Mouse (Mus musculus): Measurements from ENCODE around the gene Rnf212.

Rnf212 gene

GRCm38 (mm10) chr5:108713691-108714090, 61.1 kb downstream of the Rnf212 start:
- in situ Hi-C loops (cut with MboI; ENCODE audit: unreplicated experiment in 2 of 2): no loop called here

DNA sequence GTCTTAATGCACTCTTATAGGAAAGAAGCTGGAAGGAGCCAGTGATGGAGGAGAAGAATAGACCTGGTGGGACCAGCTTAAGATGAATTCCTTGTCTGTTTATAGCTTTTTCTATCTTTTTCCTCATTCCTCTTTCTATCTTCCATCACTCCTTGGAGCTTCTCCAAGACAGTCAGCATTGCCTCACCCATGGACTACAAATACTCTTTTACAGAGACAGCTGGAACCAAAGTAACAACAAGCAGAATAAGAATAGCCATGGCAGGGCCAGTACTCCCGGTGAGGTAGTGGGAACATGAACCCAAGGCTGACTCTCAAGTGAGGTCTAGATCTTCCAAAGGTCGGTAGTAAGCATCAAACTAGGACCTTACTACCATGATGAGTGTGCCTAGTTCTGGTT, 61.7 kb downstream of the Rnf212 start:
- in situ Hi-C loops (cut with MboI; ENCODE audit: unreplicated experiment in 2 of 2): no loop called here

DNA sequence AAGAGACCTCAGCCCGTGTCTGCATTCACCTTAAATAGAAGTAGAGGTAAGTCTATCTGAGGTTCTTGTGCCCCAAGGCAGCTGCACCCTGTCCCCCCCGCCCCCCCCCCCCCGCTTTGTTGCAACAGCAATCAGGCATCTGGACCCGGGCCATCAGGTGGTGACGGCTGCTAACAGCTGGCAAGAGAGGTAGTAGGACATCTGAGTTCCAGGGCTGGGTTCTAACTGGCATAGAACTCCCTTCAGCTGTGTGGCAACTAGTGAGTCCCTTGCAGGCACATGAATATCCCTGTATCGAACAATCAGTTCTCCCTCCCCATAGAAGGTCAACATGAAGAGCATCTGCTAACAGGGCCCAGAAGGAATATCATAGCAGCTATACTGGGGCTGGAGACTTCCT, 62.8 kb downstream of the Rnf212 start:
- in situ Hi-C loops (cut with MboI; ENCODE audit: unreplicated experiment in 2 of 2): no loop called here

GRCm38 (mm10) chr5:108708981-108709731, 65.6 kb downstream of the Rnf212 start:
- in situ Hi-C loops (cut with MboI; ENCODE audit: unreplicated experiment in 2 of 2): no loop called here

- in situ Hi-C loops (cut with MboI; ENCODE audit: unreplicated experiment in 2 of 2): no loop called here
Measured at GRCm38 (mm10) chr5:108708419-108708818, 66.4 kb downstream of the Rnf212 start.

GRCm38 (mm10) chr5:108707758-108708157, 67.0 kb downstream of the Rnf212 start:
- in situ Hi-C loops (cut with MboI; ENCODE audit: unreplicated experiment in 2 of 2): no loop called here

GRCm38 (mm10) chr5:108703754-108704626, 70.8 kb downstream of the Rnf212 start:
- in situ Hi-C loops (cut with MboI; ENCODE audit: unreplicated experiment in 2 of 2): no loop called here

DNA sequence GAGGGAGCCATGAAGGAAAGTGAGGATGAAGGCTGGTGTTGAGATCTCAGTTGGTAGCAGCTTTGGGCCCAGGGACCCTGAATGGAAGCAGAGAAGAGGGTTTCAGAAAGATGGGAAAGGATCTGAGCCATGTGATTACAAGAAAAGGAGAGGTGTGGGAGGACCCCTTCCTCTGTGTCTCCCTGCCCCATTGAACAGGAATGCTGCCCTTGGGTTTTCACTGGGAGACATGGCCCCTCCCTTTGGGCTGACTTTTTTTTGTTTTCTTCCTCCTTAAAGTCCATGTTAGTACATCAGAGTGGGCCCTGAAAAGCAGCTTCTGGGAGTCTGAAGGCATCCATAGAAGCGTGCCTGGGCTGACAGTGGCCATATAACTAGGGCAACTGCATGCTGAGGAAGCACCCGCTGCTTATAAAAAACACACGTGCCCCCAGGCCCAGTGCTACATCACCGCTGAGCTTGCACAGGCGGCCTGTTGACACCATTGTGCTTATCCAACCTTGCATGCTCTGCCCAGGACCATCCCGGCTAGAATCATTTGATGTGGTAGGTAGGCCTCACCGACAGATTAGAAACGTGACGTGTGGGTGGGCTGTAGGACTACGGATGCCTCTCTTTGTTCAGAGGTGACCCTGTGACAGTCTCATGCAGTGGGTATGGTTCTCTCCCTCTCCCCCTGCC, 73.3 kb downstream of the Rnf212 start:
- in situ Hi-C loops (cut with MboI; ENCODE audit: unreplicated experiment in 2 of 2): no loop called here

DNA sequence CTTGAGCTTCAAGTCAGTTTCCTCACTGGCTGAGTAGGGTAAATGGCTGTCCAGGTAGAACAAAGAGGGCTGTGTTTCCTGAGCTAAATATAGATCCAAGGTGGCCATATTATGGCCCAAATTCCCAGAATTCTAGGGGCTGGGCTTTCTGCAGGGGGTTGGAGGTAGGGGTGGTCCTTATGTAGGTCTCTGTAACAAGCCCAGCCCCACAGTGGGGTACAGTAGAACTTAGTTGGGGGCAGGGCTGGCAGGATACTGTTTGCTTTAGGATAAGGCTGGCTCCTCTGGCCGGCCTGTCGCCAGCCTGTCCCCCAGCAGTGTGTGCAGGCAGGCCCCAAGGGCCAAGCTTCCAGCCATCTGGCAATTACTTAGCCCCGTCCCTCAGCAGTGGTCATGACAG, 74.4 kb downstream of the Rnf212 start:
- in situ Hi-C loops (cut with MboI; ENCODE audit: unreplicated experiment in 2 of 2): no loop called here

- in situ Hi-C loops (cut with MboI; ENCODE audit: unreplicated experiment in 2 of 2): no loop called here
Measured at GRCm38 (mm10) chr5:108697341-108697753, 77.4 kb downstream of the Rnf212 start.

GRCm38 (mm10) chr5:108696542-108696941, 78.2 kb downstream of the Rnf212 start:
- in situ Hi-C loops (cut with MboI; ENCODE audit: unreplicated experiment in 2 of 2): no loop called here

GRCm38 (mm10) chr5:108695861-108696260, 78.9 kb downstream of the Rnf212 start:
- in situ Hi-C loops (cut with MboI; ENCODE audit: unreplicated experiment in 2 of 2): no loop called here

DNA sequence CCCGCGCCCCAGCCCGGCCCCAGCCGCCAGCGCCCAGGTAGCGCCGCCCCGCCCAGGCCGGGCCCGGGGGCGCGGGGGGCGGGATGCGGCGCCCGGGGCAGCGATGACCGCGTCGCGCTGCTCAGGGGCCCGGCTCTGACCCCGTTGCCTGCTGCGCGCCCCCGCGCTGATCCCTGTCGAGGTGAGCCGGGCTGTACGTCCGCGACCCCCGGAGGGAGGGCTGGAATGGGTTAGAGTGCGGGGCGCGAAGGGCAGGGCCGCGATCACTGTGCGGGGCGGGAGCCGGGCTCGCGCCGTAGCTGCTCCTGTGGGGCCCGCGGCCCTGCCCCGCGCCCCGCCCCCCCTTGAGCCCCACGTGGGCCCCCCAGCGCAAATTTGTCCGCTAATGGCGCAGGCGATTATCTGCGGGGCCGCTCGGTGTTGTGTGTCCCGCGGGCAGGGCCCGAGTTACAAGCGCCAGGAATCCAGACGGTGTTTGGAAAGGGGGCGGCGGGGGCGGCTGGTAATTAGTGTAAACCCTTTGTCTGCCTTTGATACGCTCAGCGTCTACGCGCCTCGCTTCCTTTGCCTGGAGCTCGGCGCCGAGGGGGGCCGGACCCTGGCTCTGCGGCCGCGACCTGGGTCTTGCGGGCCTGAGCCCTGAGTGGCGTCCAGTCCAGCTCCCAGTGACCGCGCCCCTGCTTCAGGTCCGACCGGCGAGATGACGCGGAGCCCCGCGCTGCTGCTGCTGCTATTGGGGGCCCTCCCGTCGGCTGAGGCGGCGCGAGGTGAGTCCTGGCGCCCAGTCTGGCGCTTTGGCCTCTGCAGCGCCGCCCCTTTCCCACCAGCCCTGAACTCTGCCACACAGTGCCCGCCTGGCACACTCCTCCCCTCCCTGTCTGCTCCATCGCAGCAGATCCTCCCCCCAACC, 80.2 kb downstream of the Rnf212 start:
- in situ Hi-C loops (cut with MboI; ENCODE audit: unreplicated experiment in 2 of 2): no loop called here

DNA sequence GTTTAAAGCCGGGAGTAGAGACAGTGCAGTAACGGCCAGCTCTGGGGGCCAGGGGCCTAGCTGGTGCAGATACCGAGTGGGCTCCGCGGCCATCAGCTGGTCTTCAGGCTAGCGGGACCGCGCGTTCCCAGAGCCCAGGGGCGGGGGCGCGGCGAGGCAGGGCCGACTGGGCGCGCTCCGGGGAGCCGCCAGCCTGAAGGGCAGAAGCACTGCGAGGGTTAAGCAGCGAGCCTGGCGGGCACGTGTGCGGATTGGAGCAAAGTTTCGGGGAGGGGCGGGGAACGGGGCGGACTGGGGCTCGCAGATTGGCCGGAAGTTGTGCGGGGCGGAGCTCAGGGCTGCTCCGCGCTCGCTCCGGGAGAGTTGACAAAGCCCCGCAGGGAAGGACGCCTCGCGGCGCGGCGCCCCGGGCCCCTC, 80.9 kb downstream of the Rnf212 start:
- in situ Hi-C loops (cut with MboI; ENCODE audit: unreplicated experiment in 2 of 2): no loop called here

- in situ Hi-C loops (cut with MboI; ENCODE audit: unreplicated experiment in 2 of 2): no loop called here
Measured at GRCm38 (mm10) chr5:108692271-108692670, 82.5 kb downstream of the Rnf212 start, which contains the start of gene Fgfrl1. Gene Fgfrl1 (plus strand): TSS chr5:108692382.

- in situ Hi-C loops (cut with MboI; ENCODE audit: unreplicated experiment in 2 of 2): no loop called here
Measured at GRCm38 (mm10) chr5:108691152-108691551, 83.6 kb downstream of the Rnf212 start.

- in situ Hi-C loops (cut with MboI; ENCODE audit: unreplicated experiment in 2 of 2): no loop called here
Measured at GRCm38 (mm10) chr5:108689091-108689490, 85.7 kb downstream of the Rnf212 start.

- in situ Hi-C loops (cut with MboI; ENCODE audit: unreplicated experiment in 2 of 2): no loop called here
Measured at GRCm38 (mm10) chr5:108680871-108681270, 93.9 kb downstream of the Rnf212 start.

DNA sequence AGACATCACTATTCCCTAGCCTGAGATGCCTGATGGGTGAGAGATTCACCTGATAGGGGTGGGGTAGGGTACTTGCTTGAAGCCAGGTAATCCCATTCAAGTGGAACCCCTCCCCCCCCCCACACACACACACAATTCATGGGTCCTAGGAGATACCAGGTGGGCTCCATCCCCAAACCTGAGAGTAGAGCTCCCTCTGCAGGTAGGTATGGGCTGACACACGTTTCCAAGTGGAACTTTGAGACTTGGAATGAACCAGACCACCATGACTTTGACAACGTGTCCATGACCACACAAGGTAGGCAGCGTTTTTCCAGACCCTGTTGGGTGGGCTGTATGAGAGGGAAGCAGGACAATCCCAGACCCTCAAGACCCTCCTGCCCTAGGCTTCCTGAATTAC, 94.9 kb downstream of the Rnf212 start:
- in situ Hi-C loops (cut with MboI; ENCODE audit: unreplicated experiment in 2 of 2): no loop called here

Measured in v-Abl transformed pro-B cells (cell line).